Mouse (Mus musculus): ENCODE results near the gene Slc4a4. TPM values are rescaled to one million over a fixed set of nuclear protein-coding genes. Genes with fewer than 3 reads are reported as not detected.

Slc4a4 gene
- polyA plus RNA-seq, 1 experiment from 2014 or later, result 0.98 TPM

- ATAC-seq (no peak), DNase-seq (ENCODE audit: low spot score) (peak; percentile 4)
Measured at GRCm38 (mm10) chr5:88994533-88994932, 107.9 kb downstream of the Slc4a4 start.

GRCm38 (mm10) chr5:88996246-88996645 is 109.6 kb downstream of the Slc4a4 start:
- Histone ChIP-seq H3K27me3 (replicated peaks; ENCODE audit: control insufficient read depth, insufficient read depth, low read length) (no peaks in the 10 kb centered on the region), H3K9ac (ENCODE audit: low read length) (no peak overlapping the region), H3K9me3 (replicated peaks; ENCODE audit: control insufficient read depth, low read length) (no peaks in the 10 kb centered on the region; the same call in 1 of the 2 replicates), H3K27ac (ENCODE audit: low read depth, low read length) (no peak overlapping the region), H3K4me1 (ENCODE audit: control insufficient read depth, insufficient read depth, low read length) (no peaks in the 10 kb centered on the region), H3K4me3 (ENCODE audit: low read depth, low read length) (no peak overlapping the region), H3K4me2 (ENCODE audit: low read length) (no peak overlapping the region), H3K36me3 (ENCODE audit: control insufficient read depth, insufficient read depth, low read length) (no peaks in the 10 kb centered on the region)
- DNase-seq (ENCODE audit: low spot score) (no peak), ATAC-seq (no peak)
- 96% methylated on average over 8 of the region's 8 CpGs for WGBS

More at GRCm38 (mm10) chr5:88994533-88994932, 107.9 kb downstream of the Slc4a4 start:
- 92% methylated on average over 5 of the region's 5 CpGs for WGBS
- Histone ChIP-seq H3K4me1 (ENCODE audit: control insufficient read depth, insufficient read depth, low read length) (no peaks in the 10 kb centered on the region), H3K9me3 (replicated peaks; ENCODE audit: control insufficient read depth, low read length) (no peaks in the 10 kb centered on the region), H3K9ac (ENCODE audit: low read length) (no peak overlapping the region), H3K27ac (ENCODE audit: low read depth, low read length) (no peak overlapping the region), H3K4me2 (ENCODE audit: low read length) (no peak overlapping the region), H3K4me3 (ENCODE audit: low read depth, low read length) (no peak overlapping the region), H3K36me3 (ENCODE audit: control insufficient read depth, insufficient read depth, low read length) (no peaks in the 10 kb centered on the region), H3K27me3 (replicated peaks; ENCODE audit: control insufficient read depth, insufficient read depth, low read length) (no peaks in the 10 kb centered on the region)

- no peaks in the 10 kb centered on the region for H3K36me3 ChIP-seq (ENCODE audit: control insufficient read depth, insufficient read depth, low read length)
Measured at GRCm38 (mm10) chr5:88997277-88997676, 110.7 kb downstream of the Slc4a4 start.

GRCm38 (mm10) chr5:88999793-89000192 is 113.2 kb downstream of the Slc4a4 start:
- H3K4me1 ChIP-seq (ENCODE audit: control insufficient read depth, insufficient read depth, low read length), result no peaks in the 10 kb centered on the region
- no peak overlapping the region for H3K27ac ChIP-seq (ENCODE audit: low read depth, low read length)
- H3K4me2 ChIP-seq (ENCODE audit: low read length), result no peak overlapping the region
- WGBS, result 91% methylated on average over 6 of the region's 6 CpGs
- ATAC-seq (no peak), DNase-seq (ENCODE audit: low spot score) (no peak)
- H3K9ac ChIP-seq (ENCODE audit: low read length), result no peak overlapping the region
- no peaks in the 10 kb centered on the region; the same call in 1 of the 2 replicates for H3K9me3 ChIP-seq (replicated peaks; ENCODE audit: control insufficient read depth, low read length)
- no peak overlapping the region for H3K4me3 ChIP-seq (ENCODE audit: low read depth, low read length)
- H3K36me3 ChIP-seq (ENCODE audit: control insufficient read depth, insufficient read depth, low read length), result no peaks in the 10 kb centered on the region
- H3K27me3 ChIP-seq (replicated peaks; ENCODE audit: control insufficient read depth, insufficient read depth, low read length), result no peaks in the 10 kb centered on the region

More at GRCm38 (mm10) chr5:88997277-88997676, 110.7 kb downstream of the Slc4a4 start:
- ATAC-seq, result no peak
- Histone ChIP-seq H3K4me3 (ENCODE audit: low read depth, low read length) (no peak overlapping the region), H3K9ac (ENCODE audit: low read length) (no peak overlapping the region), H3K27ac (ENCODE audit: low read depth, low read length) (no peak overlapping the region), H3K9me3 (replicated peaks; ENCODE audit: control insufficient read depth, low read length) (no peaks in the 10 kb centered on the region; the same call in 1 of the 2 replicates), H3K4me2 (ENCODE audit: low read length) (no peak overlapping the region), H3K27me3 (replicated peaks; ENCODE audit: control insufficient read depth, insufficient read depth, low read length) (no peaks in the 10 kb centered on the region), H3K4me1 (ENCODE audit: control insufficient read depth, insufficient read depth, low read length) (no peaks in the 10 kb centered on the region)
- DNase-seq (ENCODE audit: low spot score), result no peak
- 93% methylated on average over 6 of the region's 6 CpGs for WGBS

GRCm38 (mm10) chr5:89000598-89000997 is 114.0 kb downstream of the Slc4a4 start:
- ATAC-seq (no peak), DNase-seq (ENCODE audit: low spot score) (no peak)
- Histone ChIP-seq H3K4me2 (ENCODE audit: low read length) (no peak overlapping the region), H3K9ac (ENCODE audit: low read length) (no peak overlapping the region), H3K9me3 (replicated peaks; ENCODE audit: control insufficient read depth, low read length) (no peaks in the 10 kb centered on the region; the same call in 1 of the 2 replicates), H3K4me3 (ENCODE audit: low read depth, low read length) (no peak overlapping the region), H3K27ac (ENCODE audit: low read depth, low read length) (no peak overlapping the region), H3K27me3 (replicated peaks; ENCODE audit: control insufficient read depth, insufficient read depth, low read length) (no peaks in the 10 kb centered on the region), H3K4me1 (ENCODE audit: control insufficient read depth, insufficient read depth, low read length) (no peaks in the 10 kb centered on the region), H3K36me3 (ENCODE audit: control insufficient read depth, insufficient read depth, low read length) (no peaks in the 10 kb centered on the region)
- 90% methylated on average over 7 of the region's 7 CpGs for WGBS

DNA sequence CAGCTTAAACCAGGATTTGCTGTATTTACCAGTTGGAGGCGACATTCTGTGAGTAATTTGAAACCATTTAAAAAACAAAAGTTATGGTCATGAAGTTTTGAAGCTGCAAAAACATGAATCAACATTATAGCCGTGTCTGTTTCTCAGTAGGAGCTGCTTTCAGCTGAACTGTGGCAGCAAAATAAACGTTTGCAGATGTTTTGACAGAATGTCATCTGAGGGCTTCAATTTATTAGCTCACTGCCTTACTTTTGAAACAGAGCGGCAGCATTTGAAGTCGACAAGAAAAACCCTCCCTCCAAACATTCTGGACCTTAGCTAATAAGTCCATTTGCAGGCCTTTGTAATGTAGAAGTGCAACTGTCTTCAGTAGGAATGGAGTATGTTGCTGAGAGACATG is 123.5 kb downstream of the Slc4a4 start:
- ATAC-seq, result no peak

DNA sequence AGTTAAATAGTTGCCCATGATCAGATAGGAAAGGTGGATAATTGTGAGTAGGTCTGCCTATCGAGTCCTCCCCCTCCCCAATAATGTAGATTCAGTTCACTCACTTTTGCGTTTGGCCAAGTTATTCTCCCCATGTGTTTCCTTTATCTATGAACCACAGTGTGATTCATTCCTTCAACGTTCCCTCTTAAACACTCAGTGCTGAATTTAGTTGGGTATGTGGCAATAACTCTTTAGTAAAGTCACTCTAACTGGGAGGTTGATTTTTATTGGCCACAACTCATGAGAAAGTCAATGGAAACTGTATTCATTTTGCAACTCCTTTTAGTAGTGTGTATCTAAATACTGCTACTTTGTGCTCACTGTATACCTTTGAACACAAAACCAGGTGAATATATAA is 125.8 kb downstream of the Slc4a4 start:
- Histone ChIP-seq H3K9me3 (replicated peaks; ENCODE audit: control insufficient read depth, low read length) (no peaks in the 10 kb centered on the region), H3K4me2 (ENCODE audit: low read length) (no peak overlapping the region), H3K4me3 (ENCODE audit: low read depth, low read length) (no peak overlapping the region), H3K27ac (ENCODE audit: low read depth, low read length) (no peak overlapping the region), H3K9ac (ENCODE audit: low read length) (no peak overlapping the region), H3K4me1 (ENCODE audit: control insufficient read depth, insufficient read depth, low read length) (no peaks in the 10 kb centered on the region), H3K27me3 (replicated peaks; ENCODE audit: control insufficient read depth, insufficient read depth, low read length) (no peaks in the 10 kb centered on the region), H3K36me3 (ENCODE audit: control insufficient read depth, insufficient read depth, low read length) (no peaks in the 10 kb centered on the region)
- ATAC-seq (no peak), DNase-seq (ENCODE audit: low spot score) (no peak)
- WGBS, result 93% methylated on average over 3 of the region's 3 CpGs

More for the DNA sequence above, 123.5 kb downstream of the Slc4a4 start:
- Histone ChIP-seq H3K4me3 (ENCODE audit: low read depth, low read length) (no peak overlapping the region), H3K9me3 (replicated peaks; ENCODE audit: control insufficient read depth, low read length) (no peaks in the 10 kb centered on the region), H3K36me3 (ENCODE audit: control insufficient read depth, insufficient read depth, low read length) (no peaks in the 10 kb centered on the region), H3K27me3 (replicated peaks; ENCODE audit: control insufficient read depth, insufficient read depth, low read length) (no peaks in the 10 kb centered on the region), H3K27ac (ENCODE audit: low read depth, low read length) (no peak overlapping the region), H3K4me2 (ENCODE audit: low read length) (no peak overlapping the region), H3K9ac (ENCODE audit: low read length) (no peak overlapping the region), H3K4me1 (ENCODE audit: control insufficient read depth, insufficient read depth, low read length) (no peaks in the 10 kb centered on the region)
- no peak for DNase-seq (ENCODE audit: low spot score)
- WGBS, result 70% methylated on average over 5 of the region's 5 CpGs

DNA sequence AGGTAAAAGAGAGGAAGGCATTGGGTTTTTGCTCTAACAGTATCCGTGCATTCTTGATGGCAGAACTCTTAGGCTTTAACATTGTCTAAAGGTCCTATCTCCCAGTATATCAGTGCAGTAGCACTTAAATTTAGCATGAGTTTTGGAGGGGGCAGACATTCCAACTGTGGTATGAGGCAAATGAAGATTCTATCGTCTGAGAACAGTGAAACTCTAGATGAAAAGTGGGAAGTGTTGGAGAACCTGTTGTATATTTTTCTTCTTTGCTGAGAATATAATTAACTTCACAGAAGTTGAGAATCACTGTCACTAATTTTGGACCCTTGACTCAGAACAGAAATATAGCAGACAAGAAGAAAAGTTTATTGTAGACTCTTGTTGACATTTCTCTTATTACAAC is 128.2 kb downstream of the Slc4a4 start:
- 91% methylated on average over 2 of the region's 2 CpGs for WGBS
- H3K4me2 ChIP-seq (ENCODE audit: low read length), result no peak overlapping the region

DNA sequence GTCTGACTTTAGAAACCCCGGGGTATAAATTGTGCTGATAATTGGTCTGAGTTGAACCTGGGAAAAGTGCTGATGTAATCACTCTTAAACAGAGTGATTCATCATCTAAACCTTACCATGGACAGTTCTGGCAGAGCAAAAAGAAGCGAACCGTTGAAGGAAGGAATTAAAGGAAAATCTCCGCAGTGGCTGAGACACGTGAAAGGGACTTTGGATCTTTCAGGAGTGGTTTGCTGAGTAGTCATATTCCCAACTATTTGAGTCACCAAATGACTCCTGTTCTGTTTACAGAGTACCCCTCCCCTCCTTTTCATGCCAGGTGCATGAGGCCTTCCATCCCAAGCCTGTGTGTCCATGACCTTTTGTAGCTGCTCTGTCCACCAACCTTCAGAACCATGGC is 129.3 kb downstream of the Slc4a4 start:
- ATAC-seq, result no peak
- H3K9ac ChIP-seq (ENCODE audit: low read length), result no peak overlapping the region
- H3K27me3 ChIP-seq (replicated peaks; ENCODE audit: control insufficient read depth, insufficient read depth, low read length), result no peaks in the 10 kb centered on the region
- H3K4me2 ChIP-seq (ENCODE audit: low read length), result no peak overlapping the region
- no peak for DNase-seq (ENCODE audit: low spot score)
- no peaks in the 10 kb centered on the region for H3K4me1 ChIP-seq (ENCODE audit: control insufficient read depth, insufficient read depth, low read length)
- no peaks in the 10 kb centered on the region for H3K9me3 ChIP-seq (replicated peaks; ENCODE audit: control insufficient read depth, low read length)
- H3K36me3 ChIP-seq (ENCODE audit: control insufficient read depth, insufficient read depth, low read length), result no peaks in the 10 kb centered on the region
- H3K27ac ChIP-seq (ENCODE audit: low read depth, low read length), result no peak overlapping the region
- no peak overlapping the region for H3K4me3 ChIP-seq (ENCODE audit: low read depth, low read length)
- 93% methylated on average over 5 of the region's 5 CpGs for WGBS

More for the DNA sequence above, 128.2 kb downstream of the Slc4a4 start:
- no peak overlapping the region for H3K9ac ChIP-seq (ENCODE audit: low read length)
- H3K9me3 ChIP-seq (replicated peaks; ENCODE audit: control insufficient read depth, low read length), result no peaks in the 10 kb centered on the region
- H3K4me1 ChIP-seq (ENCODE audit: control insufficient read depth, insufficient read depth, low read length), result no peaks in the 10 kb centered on the region
- H3K27me3 ChIP-seq (replicated peaks; ENCODE audit: control insufficient read depth, insufficient read depth, low read length), result no peaks in the 10 kb centered on the region
- no peak overlapping the region for H3K4me3 ChIP-seq (ENCODE audit: low read depth, low read length)
- ATAC-seq, result no peak
- DNase-seq (ENCODE audit: low spot score), result no peak
- no peaks in the 10 kb centered on the region for H3K36me3 ChIP-seq (ENCODE audit: control insufficient read depth, insufficient read depth, low read length)
- no peak overlapping the region for H3K27ac ChIP-seq (ENCODE audit: low read depth, low read length)

Data from forebrain, embryonic 14.5 days (tissue).